Mouse (Mus musculus) frontal cortex, postnatal 25 days (tissue): ENCODE results near the gene Myoz2.

Experiments
- DNase-seq, 2 experiments: peaks; one replicate each; pipeline ENCODE4 v3.0.0; 2022; ENCODE audit warnings: low spot score in 2 of 2

Gene Myoz2

DNA sequence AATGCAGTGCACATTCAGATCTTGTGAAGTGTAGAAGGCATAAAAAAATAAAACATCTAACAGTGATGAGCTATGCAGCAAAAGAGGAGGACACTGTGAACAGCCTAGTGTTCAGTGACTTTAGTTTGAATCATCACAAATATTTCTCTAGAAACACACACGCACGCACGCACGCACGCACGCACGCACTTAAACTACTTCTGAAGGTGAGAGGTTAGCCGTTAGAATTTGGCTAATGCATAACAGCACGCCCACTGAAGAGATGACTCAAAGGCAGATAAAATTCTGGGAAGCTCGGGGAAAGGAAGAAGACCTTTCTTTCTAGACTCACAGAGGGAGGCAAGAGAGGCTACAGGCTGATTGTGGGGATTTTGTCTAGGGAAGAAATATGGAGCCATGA lies 27.4 kb downstream of the Myoz2 start:
- no peak for DNase-seq

- DNase-seq, result no peak
These were observed 33.8 kb downstream of the Myoz2 start for GRCm38 (mm10) chr3:123001053-123001452.

GRCm38 (mm10) chr3:122998511-122998910 lies 36.3 kb downstream of the Myoz2 start:
- DNase-seq, result no peak

GRCm38 (mm10) chr3:122996968-122997367 lies 37.8 kb downstream of the Myoz2 start:
- DNase-seq, result no peak

- no peak for DNase-seq
These were observed 47.9 kb downstream of the Myoz2 start for GRCm38 (mm10) chr3:122986906-122987305.

- DNase-seq, result no peak
These were observed 48.4 kb downstream of the Myoz2 start for GRCm38 (mm10) chr3:122986386-122986785.

DNA sequence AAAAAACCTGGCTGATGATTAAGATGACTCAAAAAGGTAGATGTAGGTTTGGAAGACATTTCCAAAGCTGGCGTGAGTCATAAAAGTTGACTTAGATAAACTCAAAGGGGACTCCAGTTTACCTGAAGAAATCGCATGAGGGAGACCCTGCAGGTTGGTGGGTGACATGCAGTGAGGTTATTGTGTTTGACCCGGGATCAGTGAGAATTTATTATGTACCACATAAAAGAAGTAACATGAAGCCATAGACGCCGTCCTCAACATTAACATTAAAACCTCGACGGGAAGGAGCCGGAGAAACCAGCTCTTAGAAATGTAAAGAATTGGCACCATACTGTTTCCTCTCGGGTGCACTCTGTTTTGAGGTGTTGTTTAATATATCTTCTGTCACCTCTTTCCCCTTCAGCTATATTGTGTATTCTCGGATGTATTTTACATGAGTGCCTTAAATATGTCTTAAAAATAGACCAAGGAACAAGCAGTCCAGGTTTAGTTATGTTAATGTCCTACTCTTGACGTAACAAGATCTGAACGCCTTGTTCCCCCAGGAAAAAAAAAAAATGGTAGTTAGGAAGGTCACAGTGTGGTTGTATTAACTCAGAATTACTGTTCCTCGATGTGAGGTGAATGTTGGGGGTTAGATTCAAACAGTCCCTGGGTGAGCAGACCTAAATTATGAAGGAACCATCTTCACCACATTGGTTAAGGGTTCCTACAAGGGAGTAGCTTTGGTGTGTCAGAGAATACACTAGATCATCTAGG lies 49.5 kb downstream of the Myoz2 start:
- DNase-seq, result no peak

- peak; percentile 83 to 89 for DNase-seq
These were observed 50.3 kb downstream of the Myoz2 start, which contains the start of gene Usp53 for GRCm38 (mm10) chr3:122984249-122985182. Usp53 (minus strand) TSS chr3:122984510.

- DNase-seq, result no peak
These were observed 51.0 kb downstream of the Myoz2 start for GRCm38 (mm10) chr3:122983849-122984248.

GRCm38 (mm10) chr3:122975964-122976363 lies 58.9 kb downstream of the Myoz2 start:
- DNase-seq, result no peak

DNA sequence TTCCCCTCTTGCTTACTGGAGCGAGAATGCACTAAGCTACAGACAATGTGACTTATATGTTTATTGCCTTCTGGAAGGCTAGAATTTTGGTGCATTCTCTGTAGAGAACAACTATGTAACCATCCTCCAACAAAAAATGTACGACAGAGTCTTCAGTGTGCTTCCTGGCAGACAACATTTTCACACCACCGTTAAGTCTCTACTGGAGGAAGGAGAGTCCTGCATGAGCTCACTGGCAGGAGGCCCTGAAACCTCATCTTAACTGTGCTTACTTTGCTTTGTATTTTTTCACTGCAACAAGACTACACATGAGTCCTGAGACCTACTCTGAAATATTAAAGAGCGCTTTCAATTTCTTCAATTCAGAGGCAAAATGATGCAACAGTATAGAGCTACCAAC lies 59.5 kb downstream of the Myoz2 start:
- DNase-seq, result no peak

- DNase-seq, result no peak
These were observed 60.0 kb downstream of the Myoz2 start for GRCm38 (mm10) chr3:122974833-122975232.

DNA sequence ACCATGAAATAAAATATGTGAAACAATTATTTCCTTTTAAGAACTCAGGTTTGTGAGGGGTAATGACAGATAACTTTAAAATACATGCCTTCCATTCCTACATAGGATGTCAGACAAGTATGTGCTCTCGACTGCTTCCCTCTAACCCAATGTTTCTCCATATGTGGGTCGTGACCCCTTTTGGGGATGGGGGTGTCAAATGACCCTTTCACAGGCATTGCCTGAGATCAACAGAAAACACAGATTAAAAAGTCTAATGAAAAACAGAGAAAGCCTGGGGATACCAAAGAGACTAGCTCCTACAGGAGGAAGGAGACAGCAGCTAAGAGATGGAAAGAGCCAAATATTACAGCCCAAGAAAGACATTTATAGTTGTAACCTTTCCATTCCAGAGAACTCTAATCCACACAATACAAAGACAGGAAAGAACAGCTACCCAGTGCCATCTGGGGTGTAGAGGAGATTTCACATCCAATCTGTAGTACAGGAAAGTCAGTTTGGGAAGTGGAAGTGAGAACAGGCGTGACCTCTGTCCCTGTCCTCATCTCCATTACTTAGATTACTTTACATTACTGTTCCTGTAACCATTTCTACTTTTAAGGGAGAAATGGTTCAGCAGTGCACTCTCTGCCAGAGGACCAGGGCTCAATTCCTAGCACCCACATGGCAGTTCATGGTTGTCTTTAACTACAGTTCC lies 62.5 kb downstream of the Myoz2 start:
- no peak for DNase-seq

- no peak for DNase-seq
These were observed 66.4 kb downstream of the Myoz2 start for GRCm38 (mm10) chr3:122968391-122968790.

DNA sequence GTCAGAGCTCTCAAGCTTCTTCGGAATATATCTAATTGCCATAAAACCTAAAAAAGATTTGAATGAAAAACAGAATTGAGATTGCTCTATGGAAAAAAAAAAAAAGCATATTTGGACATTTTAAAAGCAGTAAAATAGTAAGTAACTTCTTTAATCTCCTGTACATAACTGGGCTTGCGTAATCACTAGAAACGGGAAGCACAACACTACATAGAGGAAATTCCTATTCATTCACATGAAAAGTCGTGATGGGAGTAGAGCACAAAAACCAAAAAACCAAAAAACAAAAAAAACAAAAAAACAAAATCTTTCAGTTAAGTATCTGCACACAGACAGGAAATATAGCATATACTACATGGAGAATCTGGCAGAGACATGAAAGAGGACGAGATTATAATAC lies 70.5 kb downstream of the Myoz2 start:
- no peak for DNase-seq
